Mouse (Mus musculus): Measurements from ENCODE around the gene Pot1a.

The Pot1a gene

GRCm38 (mm10) chr6:25808806-25809495, at the start of gene Pot1a:
Gene Pot1a (minus strand): TSS chr6:25809246.
- peak; percentile 98 for DNase-seq (ENCODE audit: low read depth, low spot score)

- DNase-seq (ENCODE audit: low read depth, low spot score): no peak
Observed at GRCm38 (mm10) chr6:25836261-25836660, 27.2 kb upstream of the Pot1a start.

GRCm38 (mm10) chr6:25806021-25806420, 3.0 kb downstream of the Pot1a start:
- DNase-seq (ENCODE audit: low read depth, low spot score): no peak

- no peak for DNase-seq (ENCODE audit: low read depth, low spot score)
Observed at GRCm38 (mm10) chr6:25802269-25802668, 6.8 kb downstream of the Pot1a start.

- DNase-seq (ENCODE audit: low read depth, low spot score): no peak
Observed at GRCm38 (mm10) chr6:25801230-25801629, 7.8 kb downstream of the Pot1a start.

GRCm38 (mm10) chr6:25768238-25768637, 40.8 kb downstream of the Pot1a start:
- no peak for DNase-seq (ENCODE audit: low read depth, low spot score)

GRCm38 (mm10) chr6:25767552-25767951, 41.5 kb downstream of the Pot1a start:
- DNase-seq (ENCODE audit: low read depth, low spot score): no peak

GRCm38 (mm10) chr6:25767073-25767472, 42.0 kb downstream of the Pot1a start:
- DNase-seq (ENCODE audit: low read depth, low spot score): peak; percentile 32

- no peak for DNase-seq (ENCODE audit: low read depth, low spot score)
Observed at GRCm38 (mm10) chr6:25766283-25766682, 42.8 kb downstream of the Pot1a start.

- DNase-seq (ENCODE audit: low read depth, low spot score): no peak
Observed at GRCm38 (mm10) chr6:25752651-25753050, 56.4 kb downstream of the Pot1a start.

- no peak for DNase-seq (ENCODE audit: low read depth, low spot score)
Observed at GRCm38 (mm10) chr6:25736533-25736932, 72.5 kb downstream of the Pot1a start.

- no peak for DNase-seq (ENCODE audit: low read depth, low spot score)
Observed at GRCm38 (mm10) chr6:25726560-25726959, 82.5 kb downstream of the Pot1a start.

GRCm38 (mm10) chr6:25710601-25711000, 98.4 kb downstream of the Pot1a start:
- DNase-seq (ENCODE audit: low read depth, low spot score): no peak

GRCm38 (mm10) chr6:25709250-25709895, 99.7 kb downstream of the Pot1a start:
- DNase-seq (ENCODE audit: low read depth, low spot score): peak; percentile 1

GRCm38 (mm10) chr6:25699956-25700355, 109.1 kb downstream of the Pot1a start:
- no peak for DNase-seq (ENCODE audit: low read depth, low spot score)

Data from embryo, embryonic 11.5 days (tissue).